Mouse (Mus musculus): ENCODE data around the gene Mreg. TPM values are rescaled to one million over a fixed set of nuclear protein-coding genes. Genes with fewer than 3 reads are reported as not detected.

The Mreg gene
- total RNA-seq, 1 experiment from 2014 or later, result not detected

- no peak for ATAC-seq (replicated peaks in 1 of 2; ENCODE audit: insufficient read depth in 1 of 2, low FRiP score in 2 of 2, low TSS enrichment in 1 of 2, low read depth in 1 of 2, poor library complexity in 2 of 2, severe bottlenecking in 2 of 2)
Measured at GRCm38 (mm10) chr1:72172788-72173187, 39.3 kb downstream of the Mreg start.

- no peak for ATAC-seq (replicated peaks in 1 of 2; ENCODE audit: insufficient read depth in 1 of 2, low FRiP score in 2 of 2, low TSS enrichment in 1 of 2, low read depth in 1 of 2, poor library complexity in 2 of 2, severe bottlenecking in 2 of 2)
Measured at GRCm38 (mm10) chr1:72171001-72171860, 40.9 kb downstream of the Mreg start.

GRCm38 (mm10) chr1:72167024-72167423 is 45.1 kb downstream of the Mreg start:
- ATAC-seq (replicated peaks in 1 of 2; ENCODE audit: insufficient read depth in 1 of 2, low FRiP score in 2 of 2, low TSS enrichment in 1 of 2, low read depth in 1 of 2, poor library complexity in 2 of 2, severe bottlenecking in 2 of 2), result no peak

- no peak for ATAC-seq (replicated peaks in 1 of 2; ENCODE audit: insufficient read depth in 1 of 2, low FRiP score in 2 of 2, low TSS enrichment in 1 of 2, low read depth in 1 of 2, poor library complexity in 2 of 2, severe bottlenecking in 2 of 2)
Measured at GRCm38 (mm10) chr1:72166468-72166814, 45.7 kb downstream of the Mreg start.

- no peak for ATAC-seq (replicated peaks in 1 of 2; ENCODE audit: insufficient read depth in 1 of 2, low FRiP score in 2 of 2, low TSS enrichment in 1 of 2, low read depth in 1 of 2, poor library complexity in 2 of 2, severe bottlenecking in 2 of 2)
Measured at GRCm38 (mm10) chr1:72165723-72166467, 46.2 kb downstream of the Mreg start.

- no peak for ATAC-seq (replicated peaks in 1 of 2; ENCODE audit: insufficient read depth in 1 of 2, low FRiP score in 2 of 2, low TSS enrichment in 1 of 2, low read depth in 1 of 2, poor library complexity in 2 of 2, severe bottlenecking in 2 of 2)
Measured at GRCm38 (mm10) chr1:72160321-72160720, 51.8 kb downstream of the Mreg start.

GRCm38 (mm10) chr1:72145041-72145440 is 67.1 kb downstream of the Mreg start:
- no peak for ATAC-seq (replicated peaks in 1 of 2; ENCODE audit: insufficient read depth in 1 of 2, low FRiP score in 2 of 2, low TSS enrichment in 1 of 2, low read depth in 1 of 2, poor library complexity in 2 of 2, severe bottlenecking in 2 of 2)

- no peak for ATAC-seq (replicated peaks in 1 of 2; ENCODE audit: insufficient read depth in 1 of 2, low FRiP score in 2 of 2, low TSS enrichment in 1 of 2, low read depth in 1 of 2, poor library complexity in 2 of 2, severe bottlenecking in 2 of 2)
Measured at GRCm38 (mm10) chr1:72144426-72144825, 67.7 kb downstream of the Mreg start.

- peak; percentile 80 to 91 for ATAC-seq (replicated peaks in 1 of 2; ENCODE audit: insufficient read depth in 1 of 2, low FRiP score in 2 of 2, low TSS enrichment in 1 of 2, low read depth in 1 of 2, poor library complexity in 2 of 2, severe bottlenecking in 2 of 2)
Measured at GRCm38 (mm10) chr1:72141893-72142480, 70.1 kb downstream of the Mreg start.

- no peak for ATAC-seq (replicated peaks in 1 of 2; ENCODE audit: insufficient read depth in 1 of 2, low FRiP score in 2 of 2, low TSS enrichment in 1 of 2, low read depth in 1 of 2, poor library complexity in 2 of 2, severe bottlenecking in 2 of 2)
Measured at GRCm38 (mm10) chr1:72136101-72136500, 76.0 kb downstream of the Mreg start.

GRCm38 (mm10) chr1:72134534-72134933 is 77.6 kb downstream of the Mreg start:
- ATAC-seq (replicated peaks in 1 of 2; ENCODE audit: insufficient read depth in 1 of 2, low FRiP score in 2 of 2, low TSS enrichment in 1 of 2, low read depth in 1 of 2, poor library complexity in 2 of 2, severe bottlenecking in 2 of 2), result peak in 1 of 2 experiments; percentile 21; a peak in 1 of 4 replicates

GRCm38 (mm10) chr1:72123434-72124297 is 88.4 kb downstream of the Mreg start:
- ATAC-seq (replicated peaks in 1 of 2; ENCODE audit: insufficient read depth in 1 of 2, low FRiP score in 2 of 2, low TSS enrichment in 1 of 2, low read depth in 1 of 2, poor library complexity in 2 of 2, severe bottlenecking in 2 of 2), result peak; percentile 85 to 98

GRCm38 (mm10) chr1:72121608-72122185 is 90.4 kb downstream of the Mreg start:
- no peak for ATAC-seq (replicated peaks in 1 of 2; ENCODE audit: insufficient read depth in 1 of 2, low FRiP score in 2 of 2, low TSS enrichment in 1 of 2, low read depth in 1 of 2, poor library complexity in 2 of 2, severe bottlenecking in 2 of 2)

- no peak for ATAC-seq (replicated peaks in 1 of 2; ENCODE audit: insufficient read depth in 1 of 2, low FRiP score in 2 of 2, low TSS enrichment in 1 of 2, low read depth in 1 of 2, poor library complexity in 2 of 2, severe bottlenecking in 2 of 2)
Measured at GRCm38 (mm10) chr1:72119981-72120380, 92.1 kb downstream of the Mreg start.

GRCm38 (mm10) chr1:72114206-72114605 is 97.9 kb downstream of the Mreg start:
- no peak for ATAC-seq (replicated peaks in 1 of 2; ENCODE audit: insufficient read depth in 1 of 2, low FRiP score in 2 of 2, low TSS enrichment in 1 of 2, low read depth in 1 of 2, poor library complexity in 2 of 2, severe bottlenecking in 2 of 2)
